Mouse (Mus musculus): ENCODE data around the gene Lrch3.

GRCm38 (mm10) chr16:33048686-33049085 lies 134.8 kb downstream of the Lrch3 start:
- TF ChIP-seq CTCF (IDR thresholded peaks at IDR 0.05; ENCODE audit: low read depth, low read length) (no peak), GATA2 (IDR thresholded peaks at IDR 0.05; ENCODE audit: borderline replicate concordance, low read depth, low read length) (no peak), POLR2AphosphoS5 (IDR thresholded peaks at IDR 0.05; ENCODE audit: insufficient replicate concordance, low read depth, low read length) (no peak), GATA1 (IDR thresholded peaks at IDR 0.05; ENCODE audit: borderline replicate concordance, low read length) (no peak), TAL1 (conservative IDR thresholded peaks at IDR 0.05; ENCODE audit: low read depth, low read length) (no peak)
